Mouse (Mus musculus) liver, adult 2 months (tissue): Measurements from ENCODE around the gene Alox12. TPM values are rescaled to one million over a fixed set of nuclear protein-coding genes. Genes with fewer than 3 reads are reported as not detected.

Experiments used
- DNase-seq: peaks from one replicate; pipeline ENCODE4 v3.0.0-alpha.2; 2011; ENCODE audit warnings: low read depth, low spot score; ENCODE audit errors: extremely low read depth
- H3K27ac ChIP-seq: fragments of 200-500 bp; replicated peaks from 2 replicates; pipeline ENCODE4 v1.5.1; 2012; ENCODE audit warnings: low read depth, mild to moderate bottlenecking, control low read depth, inconsistent platforms, low read length; ENCODE audit not compliant: insufficient read depth
- H3K27me3 ChIP-seq: fragments of 200-500 bp; 2 replicates; pipeline ENCODE4 v1.6.1; 2012; ENCODE audit warnings: mild to moderate bottlenecking, moderate library complexity, low read length, inconsistent platforms; ENCODE audit not compliant: control insufficient read depth, insufficient read depth
- H3K36me3 ChIP-seq: fragments of 200-500 bp; 2 replicates; pipeline ENCODE4 v1.6.1; 2012; ENCODE audit warnings: low read length, inconsistent platforms; ENCODE audit not compliant: control insufficient read depth, insufficient read depth
- H3K4me1 ChIP-seq: fragments of 200-500 bp; 2 replicates; pipeline ENCODE4 v1.6.1; 2011; ENCODE audit warnings: low read length; ENCODE audit not compliant: control insufficient read depth, insufficient read depth
- H3K4me3 ChIP-seq: fragments of 200-500 bp; 2 replicates; pipeline ENCODE4 v1.5.1; 2011; ENCODE audit warnings: low read depth, mild to moderate bottlenecking, control low read depth, low read length, moderate library complexity; ENCODE audit not compliant: insufficient read depth
- H3K79me2 ChIP-seq: fragments of 200-500 bp; 2 replicates; pipeline ENCODE4 v1.6.1; 2012; ENCODE audit warnings: inconsistent platforms, mild to moderate bottlenecking, low read length, moderate library complexity; ENCODE audit not compliant: control insufficient read depth, insufficient read depth
- H3K9ac ChIP-seq: fragments of 200-500 bp; 2 replicates; pipeline ENCODE4 v1.6.1; 2012; ENCODE audit warnings: low read depth, mild to moderate bottlenecking, control low read depth, inconsistent platforms, low read length
- CTCF ChIP-seq: fragments of 200-500 bp; IDR thresholded peaks from 2 replicates; pipeline ENCODE4 v1.5.1; 2011; ENCODE audit warnings: low read depth, low read length, control low read depth
- POLR2A ChIP-seq: fragments of 200-500 bp; IDR thresholded peaks from 2 replicates; pipeline ENCODE4 v1.6.1; 2011; ENCODE audit warnings: low read length, control low read depth; ENCODE audit not compliant: insufficient read depth; ENCODE audit errors: extremely low read depth
- WGBS: fragments of 180-500 bp; shearing (Covaris S2); methylation state at CpG from one replicate; pipeline ENCODE4 v1.1.7; 2018; 5-methylcytosine and 5-hydroxymethylcytosine counted together
- polyA plus RNA-seq: library from polyadenylated mRNA; depleted of rRNA; stranded (reverse); fragments of >200 nt; gene quantifications from 2 replicates; pipeline ENCODE4 v1.2.3, GENCODE M21; 2012
- total RNA-seq: library from RNA; depleted of rRNA; stranded (reverse); fragments of >200 nt; gene quantifications from 2 replicates; pipeline ENCODE4 v1.2.3, GENCODE M21; 2014

Gene Alox12
- total and polyA plus RNA-seq, 2 experiments, result 0.09 to 0.28 TPM

GRCm38 (mm10) chr11:70212896-70213295, 42.3 kb downstream of the Alox12 start:
- Histone ChIP-seq H3K9ac (peak overlapping the region; percentile 49; the same call in 1 of the 2 replicates), H3K4me3 (no peak overlapping the region), H3K27me3 (no peaks in the 10 kb centered on the region), H3K4me1 (peaks cover 15% of the 10 kb centered on the region), H3K79me2 (no peaks in the 10 kb centered on the region), H3K36me3 (no peaks in the 10 kb centered on the region), H3K27ac (peak overlapping the region; percentile 53; the same call in 1 of the 2 replicates)
- DNase-seq, result peak; percentile 88
- WGBS, result 7% methylated on average over 9 of the region's 9 CpGs
- TF ChIP-seq POLR2A (no peak), CTCF (peak; percentile 64)

- WGBS, result 39% methylated on average over 6 of the region's 6 CpGs
- H3K4me3 ChIP-seq, result no peak within 1 kb of the TSS; the same call in 1 of the 2 replicates
- no peaks in the 10 kb centered on the region for H3K27me3 ChIP-seq
- peak within 1 kb of the TSS; percentile 53 for H3K27ac ChIP-seq
- no peaks in the 10 kb centered on the region for H3K79me2 ChIP-seq
- H3K9ac ChIP-seq, result peak within 1 kb of the TSS; percentile 58
- no peak for TF ChIP-seq POLR2A
- no peak for TF ChIP-seq CTCF
- peak; percentile 72 for DNase-seq
- no peaks in the 10 kb centered on the region for H3K36me3 ChIP-seq
- peaks cover 15% of the 10 kb centered on the region for H3K4me1 ChIP-seq
Observed at GRCm38 (mm10) chr11:70212423-70212822, 42.7 kb downstream of the Alox12 start, which contains the start of gene Slc16a11. TSS of gene Slc16a11 (plus strand) at chr11:70212752.

GRCm38 (mm10) chr11:70211972-70212371, 43.2 kb downstream of the Alox12 start:
- no peak overlapping the region for H3K4me3 ChIP-seq
- no peak overlapping the region for H3K27ac ChIP-seq
- H3K36me3 ChIP-seq, result no peaks in the 10 kb centered on the region
- WGBS, result 89% methylated on average over 6 of the region's 6 CpGs
- no peak for DNase-seq
- no peaks in the 10 kb centered on the region for H3K27me3 ChIP-seq
- TF ChIP-seq POLR2A, result no peak
- TF ChIP-seq CTCF, result no peak
- H3K9ac ChIP-seq, result no peak overlapping the region
- H3K79me2 ChIP-seq, result no peaks in the 10 kb centered on the region
- H3K4me1 ChIP-seq, result peaks cover 15% of the 10 kb centered on the region

GRCm38 (mm10) chr11:70210681-70211080, 44.5 kb downstream of the Alox12 start:
- Histone ChIP-seq H3K27ac (no peak overlapping the region), H3K36me3 (no peaks in the 10 kb centered on the region), H3K79me2 (no peaks in the 10 kb centered on the region), H3K27me3 (no peaks in the 10 kb centered on the region), H3K4me3 (no peak overlapping the region), H3K9ac (no peak overlapping the region), H3K4me1 (peaks cover 15% of the 10 kb centered on the region)
- no peak for TF ChIP-seq POLR2A
- TF ChIP-seq CTCF, result no peak
- WGBS, result 98% methylated on average over 2 of the region's 2 CpGs
- no peak for DNase-seq

- H3K36me3 ChIP-seq, result no peaks in the 10 kb centered on the region
- 79% methylated on average over 5 of the region's 5 CpGs for WGBS
- no peak for DNase-seq
- H3K9ac ChIP-seq, result no peak overlapping the region
- H3K79me2 ChIP-seq, result no peaks in the 10 kb centered on the region
- no peak overlapping the region for H3K27ac ChIP-seq
- H3K4me3 ChIP-seq, result no peak overlapping the region
- H3K4me1 ChIP-seq, result peaks cover 15% of the 10 kb centered on the region
- no peak for TF ChIP-seq CTCF
- no peak for TF ChIP-seq POLR2A
- no peaks in the 10 kb centered on the region for H3K27me3 ChIP-seq
Observed at GRCm38 (mm10) chr11:70208778-70209388, 46.3 kb downstream of the Alox12 start.

- no peak for DNase-seq
- H3K27ac ChIP-seq, result no peak overlapping the region
- H3K9ac ChIP-seq, result no peak overlapping the region
- peaks cover 3% of the 10 kb centered on the region; the same call in 1 of the 2 replicates for H3K4me1 ChIP-seq
- no peaks in the 10 kb centered on the region for H3K27me3 ChIP-seq
- H3K79me2 ChIP-seq, result no peaks in the 10 kb centered on the region
- no peaks in the 10 kb centered on the region for H3K36me3 ChIP-seq
- no peak overlapping the region for H3K4me3 ChIP-seq
- 80% methylated on average over 7 of the region's 7 CpGs for WGBS
- TF ChIP-seq CTCF (no peak), POLR2A (no peak)
Observed at GRCm38 (mm10) chr11:70207283-70207682, 47.9 kb downstream of the Alox12 start.
